Mouse (Mus musculus): Measurements from ENCODE around the gene Rnf20.

Rnf20 gene

DNA sequence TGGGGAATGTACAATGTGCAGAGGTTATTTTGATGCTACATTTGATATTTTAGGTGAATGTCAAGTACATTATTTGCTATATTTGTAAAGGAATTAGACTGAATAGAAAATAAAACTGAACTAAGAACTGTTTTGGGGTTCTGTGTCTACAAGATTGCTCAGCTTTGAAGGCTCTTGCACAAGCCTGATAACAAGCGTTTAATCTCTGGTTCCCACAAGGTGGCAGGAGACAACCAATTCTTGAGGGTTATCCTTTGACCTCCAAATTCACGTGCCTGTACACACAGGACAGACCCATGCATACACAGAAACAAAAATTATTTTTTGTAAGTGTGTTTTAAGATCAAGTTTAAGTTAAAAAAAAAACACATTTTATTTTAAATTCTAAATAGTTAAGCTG lies 8.1 kb downstream of the Rnf20 start:
- in situ Hi-C loops (cut with MboI; ENCODE audit: low sequenced_read_pairs) = no loop called here

DNA sequence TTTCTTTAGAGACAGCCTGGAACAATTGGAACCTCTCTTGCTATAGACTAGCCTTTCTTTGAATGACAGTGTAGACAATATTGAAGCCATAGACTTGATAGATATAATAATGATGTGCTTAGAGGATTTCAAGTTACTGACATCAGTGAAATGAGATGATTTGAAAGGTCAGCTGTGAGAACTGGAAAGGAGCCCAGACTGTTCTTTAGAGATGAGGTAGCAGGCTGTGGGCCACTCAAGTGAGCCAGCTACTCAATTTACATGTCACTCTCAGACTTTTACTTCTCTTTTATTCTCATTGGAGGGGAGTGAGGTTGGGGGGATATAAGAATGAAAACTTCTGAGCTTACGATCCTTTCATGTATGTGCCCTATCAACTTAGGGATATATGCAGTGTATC lies 27.6 kb downstream of the Rnf20 start:
- in situ Hi-C loops (cut with MboI; ENCODE audit: low sequenced_read_pairs) = no loop called here

DNA sequence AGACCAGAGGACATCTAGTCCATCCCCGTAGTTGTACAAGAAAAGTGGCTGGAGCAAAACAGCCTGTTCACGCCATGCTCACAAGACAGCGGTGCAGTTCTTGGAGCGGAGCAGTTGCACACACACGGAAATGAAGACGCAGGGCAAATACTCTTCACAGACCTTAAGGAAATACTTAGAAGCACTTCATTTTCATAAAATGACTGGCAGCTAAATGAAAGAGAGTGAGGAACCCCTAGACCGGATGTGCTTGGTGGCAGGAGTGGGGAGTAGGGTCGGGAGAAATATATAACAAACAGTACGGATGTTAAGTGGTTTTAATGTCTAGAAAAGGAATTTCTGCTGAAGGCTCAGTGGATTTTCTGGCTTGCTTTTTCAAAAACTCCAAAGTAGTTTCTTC lies 29.9 kb downstream of the Rnf20 start:
- in situ Hi-C loops (cut with MboI; ENCODE audit: low sequenced_read_pairs) = no loop called here

DNA sequence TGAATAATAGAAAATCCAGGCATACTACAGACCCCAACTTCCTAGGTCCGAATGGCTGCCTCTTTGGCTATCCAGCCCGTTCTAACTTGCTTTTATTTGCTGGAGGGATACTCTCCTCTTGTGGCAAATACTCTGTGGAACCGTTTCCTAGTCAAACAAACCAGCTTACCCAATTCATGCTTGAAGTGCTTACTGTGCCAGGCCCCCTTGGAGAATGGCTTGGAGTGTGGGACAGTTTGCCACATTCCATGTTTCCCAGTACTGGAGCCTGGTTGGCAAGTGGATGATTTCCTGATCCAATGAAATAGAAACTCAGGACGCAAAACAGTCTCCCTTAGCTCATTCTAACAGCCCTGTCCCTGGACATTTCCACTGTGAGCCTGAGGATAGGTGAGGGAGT lies 30.4 kb downstream of the Rnf20 start:
- in situ Hi-C loops (cut with MboI; ENCODE audit: low sequenced_read_pairs) = no loop called here

DNA sequence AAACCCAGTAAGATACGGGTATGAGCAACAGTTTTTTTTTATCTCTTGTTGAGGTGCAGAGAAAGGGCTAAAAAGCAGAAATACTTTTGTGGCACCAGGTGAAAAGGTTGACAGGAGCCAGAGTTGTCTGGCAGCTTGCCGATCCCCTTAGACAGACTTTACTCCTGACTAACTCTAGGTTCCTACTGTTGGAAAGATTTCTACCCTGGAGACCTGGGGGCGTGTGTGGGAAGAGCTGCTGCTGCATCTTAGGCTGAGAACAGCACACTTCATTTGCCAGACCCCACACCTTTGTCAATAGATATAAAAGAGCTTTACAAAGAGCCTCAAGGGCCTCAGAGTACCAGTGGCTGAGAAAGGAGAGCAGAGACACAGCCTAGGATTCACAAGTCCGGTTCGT lies 33.0 kb downstream of the Rnf20 start:
- in situ Hi-C loops (cut with MboI; ENCODE audit: low sequenced_read_pairs) = no loop called here

DNA sequence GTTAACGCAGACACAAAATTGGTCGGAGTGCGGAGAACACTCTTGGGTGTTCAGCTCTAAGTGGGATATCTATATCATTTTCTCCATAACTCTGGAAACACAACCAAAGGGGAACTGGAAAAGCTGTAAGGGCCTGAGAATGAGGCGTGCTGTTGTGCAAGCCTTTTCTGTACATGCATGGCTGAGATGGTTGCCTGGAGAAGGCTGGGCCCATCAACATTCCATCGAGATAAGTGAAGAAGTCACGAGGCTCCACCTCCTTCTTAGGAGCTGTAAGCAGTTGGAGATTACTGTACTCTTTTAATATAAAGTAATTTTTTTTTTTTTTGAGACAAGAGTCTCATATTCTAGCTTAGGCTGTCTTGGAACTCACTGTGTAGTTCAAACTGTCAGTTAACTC lies 44.3 kb downstream of the Rnf20 start:
- in situ Hi-C loops (cut with MboI; ENCODE audit: low sequenced_read_pairs) = no loop called here

DNA sequence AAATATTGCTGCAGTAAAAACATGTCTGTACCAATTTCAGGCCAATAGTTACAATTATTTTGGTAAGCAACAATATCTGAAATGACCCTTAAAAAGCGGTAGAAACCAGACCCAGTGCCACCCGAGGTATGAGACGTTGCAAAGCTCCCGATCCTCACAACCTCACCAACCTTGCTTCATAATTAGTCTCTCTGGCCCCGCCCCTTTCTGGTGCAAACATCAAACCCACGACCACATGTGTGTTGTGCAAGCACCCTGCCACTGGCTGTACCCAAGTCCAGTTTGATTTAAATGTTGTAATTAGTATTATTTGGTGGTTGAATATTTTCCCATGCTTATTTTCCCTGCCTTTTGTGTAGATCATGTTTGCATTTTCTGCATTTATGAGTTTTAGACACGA lies 45.0 kb downstream of the Rnf20 start:
- in situ Hi-C loops (cut with MboI; ENCODE audit: low sequenced_read_pairs) = no loop called here

DNA sequence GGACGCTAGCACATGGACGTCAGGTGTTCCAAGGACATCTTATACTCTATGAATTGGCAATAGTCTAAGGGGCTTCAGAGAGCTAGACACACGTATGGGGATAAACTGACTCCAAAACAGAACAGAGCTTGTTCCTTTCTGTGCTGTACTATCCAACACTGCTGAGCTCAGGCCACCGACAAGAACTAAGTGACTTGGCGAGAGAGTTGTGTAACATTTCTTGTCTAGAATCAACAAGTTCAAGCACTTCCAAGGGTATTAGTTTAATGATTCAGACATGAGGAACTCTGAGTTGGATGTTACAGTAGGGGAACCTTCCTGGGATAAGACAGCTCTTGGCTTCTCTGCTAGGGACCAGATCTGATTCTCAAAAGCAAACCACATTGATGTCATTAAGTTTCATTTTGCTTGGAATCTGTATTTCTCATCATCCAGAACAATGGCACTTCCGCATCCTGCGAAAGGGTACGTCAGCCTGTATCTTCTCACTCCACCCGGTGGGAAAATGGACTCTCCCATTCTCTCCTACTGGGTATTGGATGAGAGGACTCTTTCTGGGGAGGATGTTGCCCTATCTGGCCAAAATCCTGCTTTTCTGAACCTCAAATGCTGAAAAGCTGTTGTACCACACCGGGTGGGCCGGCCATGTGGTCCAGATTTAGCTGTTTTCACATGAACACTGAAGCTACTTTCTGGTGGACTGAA lies 48.5 kb downstream of the Rnf20 start:
- in situ Hi-C loops (cut with MboI; ENCODE audit: low sequenced_read_pairs) = no loop called here

DNA sequence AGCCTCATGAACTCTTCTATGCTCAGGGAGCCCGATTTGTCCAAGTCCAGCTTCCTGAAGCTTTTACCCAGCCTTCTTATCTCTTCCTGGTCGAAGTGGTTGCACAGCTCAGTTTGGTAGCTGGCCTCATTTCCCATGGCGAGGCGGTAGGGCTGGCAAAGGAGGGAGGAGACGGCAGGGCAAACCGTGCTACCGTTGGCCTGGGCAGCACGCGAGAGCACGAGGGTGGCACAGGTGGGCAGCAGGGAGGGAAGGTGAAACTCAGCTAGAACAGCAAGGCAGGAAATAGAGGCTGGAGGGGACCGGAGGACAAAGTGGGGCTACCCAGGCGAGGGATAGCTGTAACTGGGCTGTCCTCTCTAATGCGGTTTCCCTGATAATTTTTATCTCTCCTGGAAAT lies 50.0 kb downstream of the Rnf20 start, which contains the start of gene Ppp3r2:
Gene Ppp3r2 (minus strand): TSS at position 213 of the 400 bp plus-strand sequence.
- in situ Hi-C loops (cut with MboI; ENCODE audit: low sequenced_read_pairs) = no loop called here

DNA sequence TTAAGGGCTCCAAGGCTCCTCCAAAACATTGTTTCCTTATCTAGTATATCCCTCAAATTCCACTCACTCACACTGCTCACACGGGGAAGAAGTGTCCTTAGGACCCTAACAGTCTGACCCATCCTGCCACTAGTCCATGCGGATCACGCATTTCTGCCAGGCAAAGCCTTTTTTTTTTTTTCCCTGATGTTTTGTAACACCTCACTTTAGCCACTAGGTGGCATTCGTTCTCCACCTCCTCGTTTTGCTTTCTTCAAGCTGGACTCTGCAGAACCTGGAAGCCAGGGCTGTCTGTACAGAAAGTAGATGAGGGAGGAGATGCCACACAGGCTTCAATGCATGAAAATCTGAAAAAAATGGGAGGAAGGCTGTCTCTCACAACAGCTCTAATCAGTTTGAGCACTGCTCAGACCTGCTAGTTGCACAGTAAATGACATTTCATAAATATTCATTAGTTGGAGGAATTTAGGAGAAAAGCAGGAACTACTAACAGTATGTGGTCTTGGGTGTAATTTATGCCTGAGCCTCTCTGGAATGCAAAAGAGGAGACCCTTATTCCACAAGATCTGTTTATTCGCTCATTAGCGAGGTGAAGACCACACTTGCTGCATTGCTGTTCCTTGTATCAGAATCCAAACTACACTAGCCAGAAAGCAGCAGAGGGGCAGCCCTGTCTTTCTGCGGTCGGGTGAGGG lies 56.9 kb downstream of the Rnf20 start:
- in situ Hi-C loops (cut with MboI; ENCODE audit: low sequenced_read_pairs) = no loop called here

DNA sequence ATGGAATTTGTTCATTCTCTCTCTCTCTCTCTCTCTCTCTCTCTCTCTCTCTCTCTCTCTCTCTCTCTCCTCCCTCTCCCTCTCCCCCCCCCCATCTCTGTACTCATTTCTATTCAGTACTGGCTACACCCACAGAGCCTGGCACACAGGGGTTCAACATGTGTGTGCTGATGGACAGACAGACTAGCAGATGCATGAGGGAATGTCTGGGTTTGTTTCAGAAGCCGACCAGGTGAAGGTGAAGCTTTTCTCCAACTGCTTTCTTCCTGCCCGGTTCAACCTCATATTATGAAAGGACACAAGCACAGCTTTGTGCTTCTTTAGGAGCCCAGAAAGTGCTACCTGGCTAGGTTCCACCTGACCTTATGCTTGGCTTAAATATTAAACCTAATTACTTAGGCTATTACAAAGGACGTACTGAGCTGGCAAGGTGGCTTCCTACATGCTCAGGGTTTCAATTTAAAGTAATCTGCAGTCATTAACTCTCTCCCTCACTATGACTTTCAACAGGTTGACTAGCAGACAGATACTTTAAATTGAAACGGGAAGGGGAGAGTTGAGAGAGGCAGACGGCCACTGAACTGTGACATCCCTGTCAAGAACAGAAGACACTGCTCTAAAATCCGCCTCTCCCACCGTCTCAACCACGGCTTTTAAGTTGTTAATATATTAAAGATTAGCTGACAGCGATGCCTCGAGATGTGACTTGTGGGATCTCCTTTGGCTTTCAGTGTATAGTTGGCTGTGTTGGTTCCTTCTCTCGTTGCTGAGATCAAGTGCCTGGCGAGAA lies 59.8 kb downstream of the Rnf20 start:
- in situ Hi-C loops (cut with MboI; ENCODE audit: low sequenced_read_pairs) = no loop called here
